Mouse (Mus musculus): ENCODE data around the gene Ubn1.

- TF ChIP-seq CTCF (IDR thresholded peaks at IDR 0.05; ENCODE audit: control insufficient read depth, insufficient read depth, insufficient read length) (no peak), MYOG (IDR thresholded peaks at IDR 0.05; ENCODE audit: control insufficient read depth, extremely low read depth, insufficient read length) (no peak)
These were observed 22.1 kb downstream of the Ubn1 start for GRCm38 (mm10) chr16:5071974-5072373.
